Mouse (Mus musculus) kidney, postnatal 25 days (tissue): ENCODE data around the gene Itga8.

Experiments used
- DNase-seq, 2 experiments: peaks; one replicate each; pipeline ENCODE4 v3.0.0; 2021; ENCODE audit warnings: mixed read lengths in 2 of 2

Gene Itga8

GRCm38 (mm10) chr2:12187646-12188045 is 114.1 kb downstream of the Itga8 start:
- no peak for DNase-seq

- peak in 1 of 2 experiments; percentile 36 for DNase-seq
Observed at GRCm38 (mm10) chr2:12182402-12182948, 119.2 kb downstream of the Itga8 start.

GRCm38 (mm10) chr2:12180635-12181034 is 121.1 kb downstream of the Itga8 start:
- no peak for DNase-seq

GRCm38 (mm10) chr2:12174722-12175427 is 126.8 kb downstream of the Itga8 start:
- no peak for DNase-seq

- no peak for DNase-seq
Observed at GRCm38 (mm10) chr2:12170221-12170620, 131.5 kb downstream of the Itga8 start.

- DNase-seq = peak in 1 of 2 experiments; percentile 70
Observed at GRCm38 (mm10) chr2:12160486-12160885, 141.2 kb downstream of the Itga8 start.

- no peak for DNase-seq
Observed at GRCm38 (mm10) chr2:12157001-12157400, 144.7 kb downstream of the Itga8 start.

GRCm38 (mm10) chr2:12156401-12156800 is 145.3 kb downstream of the Itga8 start:
- DNase-seq = no peak

- no peak for DNase-seq
Observed at GRCm38 (mm10) chr2:12154676-12155075, 147.0 kb downstream of the Itga8 start.

- no peak for DNase-seq
Observed at GRCm38 (mm10) chr2:12153551-12153950, 148.2 kb downstream of the Itga8 start.

GRCm38 (mm10) chr2:12147902-12148301 is 153.8 kb downstream of the Itga8 start:
- DNase-seq = peak; percentile 6 to 54

GRCm38 (mm10) chr2:12146612-12147011 is 155.1 kb downstream of the Itga8 start:
- no peak for DNase-seq

GRCm38 (mm10) chr2:12138765-12139368 is 162.9 kb downstream of the Itga8 start:
- no peak for DNase-seq

GRCm38 (mm10) chr2:12126580-12126979 is 175.1 kb downstream of the Itga8 start:
- no peak for DNase-seq

GRCm38 (mm10) chr2:12115479-12115878 is 186.2 kb downstream of the Itga8 start:
- no peak for DNase-seq

GRCm38 (mm10) chr2:12109306-12109705 is 192.4 kb downstream of the Itga8 start:
- no peak for DNase-seq

- no peak for DNase-seq
Observed at GRCm38 (mm10) chr2:12108306-12108705, 193.4 kb downstream of the Itga8 start.

- DNase-seq = peak in 1 of 2 experiments; percentile 3
Observed at GRCm38 (mm10) chr2:12107265-12107664, 194.5 kb downstream of the Itga8 start.

- DNase-seq = no peak
Observed at GRCm38 (mm10) chr2:12103183-12103582, 198.5 kb downstream of the Itga8 start.

- no peak for DNase-seq
Observed at GRCm38 (mm10) chr2:12092203-12092984, 209.3 kb downstream of the Itga8 start.

- DNase-seq = no peak
Observed at GRCm38 (mm10) chr2:12090993-12091392, 210.7 kb downstream of the Itga8 start.

- no peak for DNase-seq
Observed at GRCm38 (mm10) chr2:12085492-12085891, 216.2 kb downstream of the Itga8 start.

- no peak for DNase-seq
Observed at GRCm38 (mm10) chr2:12084341-12084740, 217.4 kb downstream of the Itga8 start.
